Comparison of ENCODE assay signal across 13 mouse cellular contexts in the genomic region with DNA sequence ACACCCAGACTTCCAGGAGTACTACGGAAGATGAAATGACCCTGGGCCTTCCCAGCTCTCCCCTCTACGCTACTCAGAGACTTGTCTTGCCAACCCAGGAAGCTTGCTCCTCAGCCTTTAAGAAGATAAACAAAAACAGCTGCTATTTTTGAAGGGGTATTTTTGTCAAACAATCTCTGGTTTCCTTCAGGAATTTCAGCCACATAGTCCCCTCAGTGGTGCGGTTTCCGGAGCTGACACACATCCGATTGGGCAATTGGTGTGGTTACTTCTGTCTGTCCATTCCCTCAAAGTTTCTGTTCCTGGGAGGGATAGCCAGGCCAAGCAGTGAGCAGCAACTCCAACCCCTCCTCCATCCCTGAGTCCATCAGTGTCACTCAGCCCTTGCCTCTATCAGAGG.
DNase-seq lines count a peak whose midpoint lies in the region; ATAC-seq and TF ChIP-seq lines count a peak whose summit lies in the region.
"Had no signal": no experiment of that assay in that cellular context is flagged by ENCODE, and none has a peak within 500 bp of the region (broad histone marks: within the 10 kb centered on the region; RNA-seq: fewer than 3 reads in every experiment).

No protein-coding gene starts in this region.

- peaks cover 11% of the 10 kb centered on the region for H3K4me1 ChIP-seq in embryonic facial prominence, embryonic 13.5 days
- H3K4me1 ChIP-seq in embryonic facial prominence, embryonic 10.5 days = peaks cover 9% of the 10 kb centered on the region; the same call in 1 of the 2 replicates
- H3K4me1 ChIP-seq in lung, adult 2 months (ENCODE audit: control insufficient read depth, insufficient read depth, low read length) = no peaks in the 10 kb centered on the region
- H3K4me1 ChIP-seq in kidney, adult 2 months (ENCODE audit: control insufficient read depth, insufficient read depth, low read length) = 0 out of 2 replicates have a peak, but pooled peaks cover 4% of the 10 kb centered on the region
- H3K4me1 ChIP-seq in midbrain, embryonic 10.5 days = peaks cover 15% of the 10 kb centered on the region
- H3K4me1 ChIP-seq: intestine, embryonic 15.5 days; limb, embryonic 13.5 days had no signal

- H3K9ac ChIP-seq in embryonic facial prominence, embryonic 13.5 days = no peak overlapping the region
- H3K9ac ChIP-seq: intestine, embryonic 15.5 days; limb, embryonic 13.5 days; neural tube, embryonic 12.5 days had no signal

- no peak overlapping the region for H3K4me2 ChIP-seq in embryonic facial prominence, embryonic 13.5 days
- H3K4me2 ChIP-seq: intestine, embryonic 15.5 days; limb, embryonic 13.5 days; neural tube, embryonic 12.5 days had no signal

- ATAC-seq in embryonic facial prominence, embryonic 13.5 days (ENCODE audit: insufficient number of reproducible peaks, insufficient read depth, low FRiP score, low TSS enrichment, low read depth) = no peak
- ATAC-seq in megakaryocyte, adult 5-6 weeks (ENCODE audit: poor library complexity, severe bottlenecking) = peak; percentile 59
- ATAC-seq: intestine, embryonic 15.5 days had no signal

- peak overlapping the region; percentile 23; the same call in 1 of the 2 replicates for H3K27ac ChIP-seq in embryonic facial prominence, embryonic 13.5 days
- H3K27ac ChIP-seq in embryonic facial prominence, embryonic 10.5 days (replicated peaks) = no peak overlapping the region
- peak overlapping the region; percentile 49 for H3K27ac ChIP-seq in kidney, adult 2 months (ENCODE audit: insufficient read depth, low read depth, low read length)
- H3K27ac ChIP-seq in midbrain, embryonic 10.5 days (replicated peaks) = no peak overlapping the region
- H3K27ac ChIP-seq: intestine, embryonic 15.5 days; limb, embryonic 13.5 days; neural tube, embryonic 12.5 days had no signal

- H3K36me3 ChIP-seq in embryonic facial prominence, embryonic 13.5 days = no peaks in the 10 kb centered on the region
- no peaks in the 10 kb centered on the region for H3K36me3 ChIP-seq in embryonic facial prominence, embryonic 10.5 days (replicated peaks)
- no peaks in the 10 kb centered on the region for H3K36me3 ChIP-seq in kidney, adult 2 months (ENCODE audit: control insufficient read depth, insufficient read depth, low read length)
- no peaks in the 10 kb centered on the region for H3K36me3 ChIP-seq in midbrain, embryonic 10.5 days
- H3K36me3 ChIP-seq: intestine, embryonic 15.5 days; limb, embryonic 13.5 days; neural tube, embryonic 12.5 days had no signal

- no peak for TF ChIP-seq POLR2A in lung, adult 2 months (IDR thresholded peaks at IDR 0.05; ENCODE audit: borderline replicate concordance, extremely low read depth, low read depth, low read length)
- no peak for TF ChIP-seq POLR2A in kidney, adult 2 months (IDR thresholded peaks at IDR 0.05; ENCODE audit: low read depth, low read length)

- WGBS in embryonic facial prominence, embryonic 13.5 days = 36% methylated on average over 5 of the region's 5 CpGs
- WGBS in embryonic facial prominence, embryonic 10.5 days = 84% methylated on average over 5 of the region's 5 CpGs
- WGBS in lung, adult 2 months = 48% methylated on average over 5 of the region's 5 CpGs
- WGBS in kidney, adult 2 months = 75% methylated on average over 5 of the region's 5 CpGs
- 83% methylated on average over 5 of the region's 5 CpGs for WGBS in midbrain, embryonic 10.5 days

- TF ChIP-seq CTCF in lung, adult 2 months (IDR thresholded peaks at IDR 0.05; ENCODE audit: insufficient read depth, low read length) = no peak
- TF ChIP-seq CTCF in kidney, adult 2 months (conservative IDR thresholded peaks at IDR 0.05; ENCODE audit: insufficient read depth, insufficient read length, low read depth, low read length) = no peak

- no peaks in the 10 kb centered on the region for H3K27me3 ChIP-seq in embryonic facial prominence, embryonic 13.5 days
- no peaks in the 10 kb centered on the region for H3K27me3 ChIP-seq in embryonic facial prominence, embryonic 10.5 days (replicated peaks; ENCODE audit: low read depth, poor library complexity, severe bottlenecking)
- H3K27me3 ChIP-seq in kidney, adult 2 months (replicated peaks; ENCODE audit: control insufficient read depth, insufficient read depth, low read length) = no peaks in the 10 kb centered on the region
- H3K27me3 ChIP-seq in midbrain, embryonic 10.5 days (ENCODE audit: low read depth, poor library complexity, severe bottlenecking) = no peaks in the 10 kb centered on the region
- H3K27me3 ChIP-seq: intestine, embryonic 15.5 days; neural tube, embryonic 12.5 days had no signal

- no peak overlapping the region for H3K4me3 ChIP-seq in embryonic facial prominence, embryonic 13.5 days
- H3K4me3 ChIP-seq in embryonic facial prominence, embryonic 10.5 days = no peak overlapping the region
- no peak overlapping the region for H3K4me3 ChIP-seq in lung, adult 2 months (replicated peaks; ENCODE audit: extremely low read depth, low read depth, low read length)
- H3K4me3 ChIP-seq in kidney, adult 2 months (ENCODE audit: insufficient read depth, low read depth, low read length) = no peak overlapping the region
- H3K4me3 ChIP-seq in midbrain, embryonic 10.5 days = no peak overlapping the region
- H3K4me3 ChIP-seq: intestine, embryonic 15.5 days; limb, embryonic 13.5 days; megakaryocyte, embryonic 14.5 days; neural tube, embryonic 12.5 days had no signal

- no peaks in the 10 kb centered on the region for H3K9me3 ChIP-seq in embryonic facial prominence, embryonic 13.5 days
- no peaks in the 10 kb centered on the region for H3K9me3 ChIP-seq in embryonic facial prominence, embryonic 10.5 days
- H3K9me3 ChIP-seq in midbrain, embryonic 10.5 days (replicated peaks) = no peaks in the 10 kb centered on the region
- H3K9me3 ChIP-seq: intestine, embryonic 15.5 days; limb, embryonic 13.5 days; neural tube, embryonic 12.5 days had no signal

- DNase-seq in embryonic facial prominence, embryonic 10.5 days (ENCODE audit: low spot score) = no peak
- DNase-seq in lung, adult 18-20 months = peak; percentile 18 to 33
- DNase-seq in lung, adult 2 months = no peak
- DNase-seq in kidney, adult 2 months = peak; percentile 81
- no peak for DNase-seq in T-cell, adult 2 months (ENCODE audit: low spot score)
- no peak for DNase-seq in midbrain, embryonic 10.5 days (ENCODE audit: low spot score)
- DNase-seq: cerebellum, adult 11 months had no signal

Comparison
In these comparisons a context has a peak if more than half of its experiments do, and no peak if none do; other contexts are left out.
1. H3K27ac ChIP-seq: peak in embryonic facial prominence, embryonic 13.5 days (single experiment) and kidney, adult 2 months (single experiment); none in embryonic facial prominence, embryonic 10.5 days (single experiment) and midbrain, embryonic 10.5 days (single experiment).
2. DNase-seq: peak in lung, adult 18-20 months (2 of 2) and kidney, adult 2 months (single experiment); none in embryonic facial prominence, embryonic 10.5 days (single experiment), lung, adult 2 months (single experiment), T-cell, adult 2 months (single experiment) and midbrain, embryonic 10.5 days (single experiment).